Mouse (Mus musculus): Measurements from ENCODE around the gene Col9a1. TPM values are rescaled to one million over a fixed set of nuclear protein-coding genes. Genes with fewer than 3 reads are reported as not detected.

The Col9a1 gene
- not detected for polyA plus RNA-seq (2014; fragmentation: Illumina TruSeq; extraction: RNeasy Lipid Tissue Mini Kit (QIAGEN cat#74804); ENCODE audit: low read depth, low replicate concordance)

GRCm38 (mm10) chr1:24177224-24177851 lies at the start of gene Col9a1:
Gene Col9a1 (plus strand): TSS chr1:24177610.

Other genes starting within 250 kb of the Col9a1 start
- gene Sdhaf4, start 172.0 kb upstream of the Col9a1 start, polyA plus RNA-seq (2014; fragmentation: Illumina TruSeq; extraction: RNeasy Lipid Tissue Mini Kit (QIAGEN cat#74804); ENCODE audit: low read depth, low replicate concordance): 45.0 TPM
- gene Fam135a, start 77.3 kb upstream of the Col9a1 start, polyA plus RNA-seq (2014; fragmentation: Illumina TruSeq; extraction: RNeasy Lipid Tissue Mini Kit (QIAGEN cat#74804); ENCODE audit: low read depth, low replicate concordance): 49.8 TPM

Measured in kidney, adult 10 weeks (tissue).